17 mouse cellular contexts compared by ENCODE assay signal in genomic region chr16:8700586-8700985, GRCm38 (mm10). TPM values are rescaled to one million over a fixed set of nuclear protein-coding genes. Genes with fewer than 3 reads are reported as not detected.
DNase-seq lines count a peak whose midpoint lies in the region; ATAC-seq lines count a peak whose summit lies in the region.
"Had no signal": no experiment of that assay in that cellular context is flagged by ENCODE, and none has a peak within 500 bp of the region (broad histone marks: within the 10 kb centered on the region; RNA-seq: fewer than 3 reads in every experiment).

No protein-coding gene starts in this region.

- no peak overlapping the region for H3K9ac ChIP-seq in liver, embryonic 15.5 days
- H3K9ac ChIP-seq: limb, embryonic 12.5 days had no signal

- peak; percentile 61 to 68 for DNase-seq in cerebellum, postnatal 10 days
- DNase-seq in cerebellum, adult 11-12 months: no peak
- DNase-seq in liver (no peak), NIH3T3 (ENCODE audit: low read depth) (peak; percentile 33)
- DNase-seq in kidney, postnatal 10 days: peak; percentile 87
- no peak for DNase-seq in right cerebral cortex, postnatal 36 days (ENCODE audit: low spot score in 2 of 2)
- DNase-seq in T-cell, adult 2 months (ENCODE audit: low spot score): no peak
- DNase-seq: adrenal gland, adult 2 months; cerebellum, adult 8-10 months; gastrocnemius, postnatal 14 days; heart, postnatal 36 days; thymus, postnatal 25 days had no signal

- H3K27ac ChIP-seq in liver, embryonic 15.5 days (replicated peaks): 0 out of 2 replicates have a peak overlapping the region, but pooled peaks have one; percentile 6
- H3K27ac ChIP-seq: limb, embryonic 12.5 days had no signal

- peaks cover 11% of the 10 kb centered on the region; the same call in 1 of the 2 replicates for H3K4me1 ChIP-seq in liver, embryonic 15.5 days (replicated peaks)
- H3K4me1 ChIP-seq: limb, embryonic 12.5 days had no signal

- H3K4me3 ChIP-seq in liver, embryonic 15.5 days (replicated peaks): no peak overlapping the region
- H3K4me3 ChIP-seq: limb, embryonic 12.5 days had no signal

- WGBS in liver, embryonic 15.5 days (ENCODE audit: insufficient replicate concordance): 93% methylated on average over 3 of the region's 3 CpGs

- no peaks in the 10 kb centered on the region for H3K9me3 ChIP-seq in liver, embryonic 15.5 days (replicated peaks)
- H3K9me3 ChIP-seq: limb, embryonic 12.5 days had no signal

- peak; percentile 42 for ATAC-seq in liver, embryonic 15.5 days (ENCODE audit: insufficient read depth)

- no peak overlapping the region for H3K4me2 ChIP-seq in liver, embryonic 15.5 days
- H3K4me2 ChIP-seq: limb, embryonic 12.5 days had no signal

- H3K27me3 ChIP-seq in liver, embryonic 15.5 days: no peaks in the 10 kb centered on the region
- H3K27me3 ChIP-seq: limb, embryonic 12.5 days had no signal

- peaks cover 99% of the 10 kb centered on the region for H3K36me3 ChIP-seq in liver, embryonic 15.5 days (replicated peaks)

RNA-seq across cellular contexts. Expression of gene Gm5767, which starts 20.0 kb away (rescaled TPM):
- polyA plus RNA-seq in liver, embryonic 15.5 days (2015; fragmentation: Nextera tagmentation; extraction: Ambion mirVana): 0.24 TPM in 1 of 2 replicates, not detected in the other
- polyA plus RNA-seq: limb, embryonic 12.5 days; lung, embryonic 16.5 days; neural tube, embryonic 14.5 days; stomach, embryonic 14.5 days had no signal

RNA-seq across cellular contexts. Expression of gene Carhsp1, which starts 28.6 kb away (rescaled TPM):
- 85.9 and 94.7 TPM in 2 replicates for polyA plus RNA-seq in liver, embryonic 15.5 days (2015; fragmentation: Nextera tagmentation; extraction: Ambion mirVana)

Comparison
In these comparisons a context has a peak if more than half of its experiments do, and no peak if none do; other contexts are left out.
1. DNase-seq: peak in cerebellum, postnatal 10 days (2 of 2), NIH3T3 (single experiment) and kidney, postnatal 10 days (single experiment); none in cerebellum, adult 11-12 months (single experiment), liver (single experiment), right cerebral cortex, postnatal 36 days (0 of 2) and T-cell, adult 2 months (single experiment).